16 mouse cellular contexts compared by ENCODE assay signal in genomic region chr9:53325363-53326090, GRCm38 (mm10). TPM values are rescaled to one million over a fixed set of nuclear protein-coding genes. Genes with fewer than 3 reads are reported as not detected.
DNase-seq lines count a peak whose midpoint lies in the region; ATAC-seq and TF ChIP-seq lines count a peak whose summit lies in the region.
"Had no signal": no experiment of that assay in that cellular context is flagged by ENCODE, and none has a peak within 500 bp of the region (broad histone marks: within the 10 kb centered on the region; RNA-seq: fewer than 3 reads in every experiment).

No protein-coding gene starts in this region.

- intact Hi-C loops in gastrocnemius, adult 2 months (cut with DNase I) = no loop called here

- peak overlapping the region; percentile 9; the same call in 1 of the 2 replicates for H3K27ac ChIP-seq in forebrain, embryonic 10.5 days
- H3K27ac ChIP-seq in forebrain, embryonic 13.5 days = no peak overlapping the region
- no peak overlapping the region for H3K27ac ChIP-seq in gastrocnemius, adult 2 months
- H3K27ac ChIP-seq: embryonic facial prominence, embryonic 12.5 days; hindbrain, embryonic 14.5 days; liver, embryonic 14.5 days had no signal

- TF ChIP-seq CTCF in gastrocnemius, adult 2 months (IDR thresholded peaks at IDR 0.05) = no peak

- H3K36me3 ChIP-seq in forebrain, embryonic 10.5 days (replicated peaks) = no peaks in the 10 kb centered on the region
- no peaks in the 10 kb centered on the region for H3K36me3 ChIP-seq in forebrain, embryonic 13.5 days (ENCODE audit: poor library complexity, severe bottlenecking)
- H3K36me3 ChIP-seq: embryonic facial prominence, embryonic 12.5 days had no signal

- no peak overlapping the region for H3K4me3 ChIP-seq in forebrain, embryonic 10.5 days
- H3K4me3 ChIP-seq in forebrain, embryonic 13.5 days = no peak overlapping the region
- no peak overlapping the region for H3K4me3 ChIP-seq in gastrocnemius, adult 2 months
- H3K4me3 ChIP-seq: embryonic facial prominence, embryonic 12.5 days had no signal

- WGBS in forebrain, embryonic 10.5 days = 66% methylated on average over 4 of the region's 4 CpGs
- WGBS in forebrain, embryonic 13.5 days = 72% methylated on average over 4 of the region's 4 CpGs

- no peak overlapping the region for H3K4me2 ChIP-seq in forebrain, embryonic 13.5 days
- H3K4me2 ChIP-seq: embryonic facial prominence, embryonic 12.5 days; hindbrain, embryonic 14.5 days had no signal

- DNase-seq in forebrain, embryonic 10.5 days (ENCODE audit: extremely low spot score, low spot score) = peak; percentile 13
- DNase-seq in ZHBTc4 (ENCODE audit: low read depth, low spot score) = peak; percentile 44
- peak; percentile 49 to 60 for DNase-seq in kidney, postnatal 25 days
- DNase-seq in lung, postnatal 36 days = peak; percentile 80
- no peak for DNase-seq in right cerebral cortex, postnatal 14 days
- DNase-seq in gastrocnemius, adult 2 months = no peak
- DNase-seq: adrenal gland, postnatal 10 days; forebrain, postnatal 0 days; layer of hippocampus, postnatal 36 days; midbrain, embryonic 14.5 days; right cerebral cortex, postnatal 25 days had no signal

- ATAC-seq in forebrain, embryonic 13.5 days = no peak
- ATAC-seq in megakaryocyte progenitor cell, adult 5-6 weeks (replicated peaks; ENCODE audit: poor library complexity) = no peak
- ATAC-seq: forebrain, postnatal 0 days had no signal

- H3K4me1 ChIP-seq in forebrain, embryonic 10.5 days = peaks cover 24% of the 10 kb centered on the region
- H3K4me1 ChIP-seq in forebrain, embryonic 13.5 days = peaks cover 5% of the 10 kb centered on the region; the same call in 1 of the 2 replicates
- H3K4me1 ChIP-seq: embryonic facial prominence, embryonic 12.5 days had no signal

- no peak overlapping the region for H3K9ac ChIP-seq in forebrain, embryonic 13.5 days
- H3K9ac ChIP-seq: embryonic facial prominence, embryonic 12.5 days; forebrain, postnatal 0 days; hindbrain, embryonic 14.5 days; liver, embryonic 14.5 days had no signal

- H3K27me3 ChIP-seq in forebrain, embryonic 10.5 days (ENCODE audit: poor library complexity, severe bottlenecking) = 0 out of 2 replicates have a peak, but pooled peaks cover 4% of the 10 kb centered on the region
- 0 out of 2 replicates have a peak, but pooled peaks cover 3% of the 10 kb centered on the region for H3K27me3 ChIP-seq in forebrain, embryonic 13.5 days
- H3K27me3 ChIP-seq: embryonic facial prominence, embryonic 12.5 days had no signal

- no peaks in the 10 kb centered on the region for H3K9me3 ChIP-seq in forebrain, embryonic 10.5 days
- H3K9me3 ChIP-seq in forebrain, embryonic 13.5 days (replicated peaks) = no peaks in the 10 kb centered on the region

RNA-seq across cellular contexts. Expression of gene Exph5, which starts 24.1 kb away (rescaled TPM):
- 0.58 and 0.66 TPM in 2 replicates for polyA plus RNA-seq in forebrain, embryonic 10.5 days (2016; fragmentation: Nextera tagmentation; extraction: Ambion mirVana)
- 0.10 TPM in 1 of 2 replicates, not detected in the other for polyA plus RNA-seq in forebrain, embryonic 13.5 days (2015; fragmentation: Nextera tagmentation; extraction: Ambion mirVana)
- 1 to 10 TPM in 1 of 2 experiments, under 1 TPM in 1; 0.67 to 1.6 TPM for total RNA-seq in gastrocnemius, adult 2 months (2021)
- total RNA-seq in megakaryocyte progenitor cell, adult 5-6 weeks (2015) = 0.07 TPM in 1 of 2 replicates, not detected in the other
- 0.03 TPM in 1 of 2 replicates, not detected in the other for total RNA-seq in megakaryocyte progenitor cell, adult 5-6 weeks (2017)

RNA-seq across cellular contexts. Expression of gene Kdelc2, which starts 58.3 kb away (rescaled TPM):
- 8.6 and 8.7 TPM in 2 replicates for polyA plus RNA-seq in forebrain, embryonic 10.5 days (2016; fragmentation: Nextera tagmentation; extraction: Ambion mirVana)
- polyA plus RNA-seq in forebrain, embryonic 13.5 days (2015; fragmentation: Nextera tagmentation; extraction: Ambion mirVana) = 4.3 and 4.9 TPM in 2 replicates
- total RNA-seq in gastrocnemius, adult 2 months (2021) = 1 to 10 TPM; 4.2 to 5.4 TPM
- total RNA-seq in megakaryocyte progenitor cell, adult 5-6 weeks (2015) = 6.9 and 8.1 TPM in 2 replicates
- total RNA-seq in megakaryocyte progenitor cell, adult 5-6 weeks (2017) = 10.5 and 12.4 TPM in 2 replicates

Comparison
In these comparisons a context has a peak if more than half of its experiments do, and no peak if none do; other contexts are left out.
1. DNase-seq: peak in forebrain, embryonic 10.5 days (single experiment), ZHBTc4 (single experiment), kidney, postnatal 25 days (2 of 2) and lung, postnatal 36 days (single experiment); none in right cerebral cortex, postnatal 14 days (single experiment) and gastrocnemius, adult 2 months (single experiment).